Comparison of ENCODE assay signal across 8 mouse cellular contexts in the genomic region with DNA sequence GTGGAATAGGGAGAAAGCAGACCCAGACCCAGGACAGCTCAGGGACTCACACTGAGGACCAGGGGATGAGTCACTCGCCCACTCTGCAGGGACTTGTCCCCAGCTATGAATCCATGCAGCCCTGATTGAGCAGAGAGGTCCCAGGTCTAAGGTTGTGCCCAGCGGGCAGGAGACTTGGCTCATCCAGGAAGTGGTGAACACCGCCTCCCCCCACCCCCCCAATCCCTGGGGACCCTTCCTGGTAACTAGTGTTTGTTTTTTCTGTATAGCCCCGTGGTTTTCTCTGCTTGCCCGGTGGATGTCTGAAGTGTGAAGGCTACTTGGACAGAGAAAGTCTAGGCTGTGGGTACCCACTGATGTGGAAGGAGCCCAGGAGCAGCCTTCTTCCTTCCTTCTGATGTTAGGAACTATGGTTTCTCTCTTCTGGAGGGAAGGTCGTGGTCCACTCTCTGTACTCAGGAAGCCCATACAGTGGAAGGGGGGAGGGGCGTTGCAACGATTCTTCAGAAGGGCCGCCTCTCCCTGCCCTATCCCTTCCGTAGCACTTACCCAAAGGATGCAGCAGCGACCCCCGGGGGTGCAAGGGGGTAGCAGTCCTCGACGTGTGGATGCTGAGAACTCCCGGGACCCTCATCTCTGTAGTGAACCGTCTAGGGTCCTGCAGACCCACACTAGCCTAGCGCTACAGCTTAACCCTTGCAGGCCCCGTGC.
A peak's percentile ranks its signal among the peaks of the same experiment; 100 is the strongest.
DNase-seq lines count a peak whose midpoint lies in the region; ATAC-seq and TF ChIP-seq lines count a peak whose summit lies in the region.

No protein-coding gene starts in this region.

- H3K9me3 ChIP-seq in forebrain, embryonic 12.5 days = no peaks in the 10 kb centered on the region
- no peaks in the 10 kb centered on the region for H3K9me3 ChIP-seq in hindbrain, embryonic 12.5 days (replicated peaks)

- ATAC-seq in CD4-positive, CD25-positive, alpha-beta regulatory T cell, adult 4 months = peak; percentile 31
- ATAC-seq in Patski = peak; percentile 9
- ATAC-seq in forebrain, embryonic 12.5 days (ENCODE audit: low FRiP score) = peak; percentile 45
- peak; percentile 31; the same call in 1 of the 2 replicates for ATAC-seq in hindbrain, embryonic 12.5 days (ENCODE audit: low FRiP score)

- peaks cover 66% of the 10 kb centered on the region for H3K4me1 ChIP-seq in forebrain, embryonic 12.5 days
- H3K4me1 ChIP-seq in hindbrain, embryonic 12.5 days = peaks cover 72% of the 10 kb centered on the region
- H3K4me1 ChIP-seq in liver, adult 2 months (ENCODE audit: control insufficient read depth, insufficient read depth, low read length) = peaks cover 18% of the 10 kb centered on the region

- POLR2A ChIA-PET in Patski (lab: Charles Lee) = interaction anchor here (0.7 to 1.7 kb wide), 3 partner anchors 9 to 44 kb away, joined by 3 to 4 read pairs (median 3); no protein-coding TSS in a partner anchor

- CTCF ChIA-PET in Patski (lab: Charles Lee) = interaction anchor here (1.1 to 1.8 kb wide), 3 partner anchors 47 to 93 kb away, joined by 3 to 6 read pairs (median 3); no protein-coding TSS in a partner anchor

- TF ChIP-seq CTCF in Patski (IDR thresholded peaks at IDR 0.05) = no peak
- TF ChIP-seq CTCF in liver, adult 2 months (IDR thresholded peaks at IDR 0.05; ENCODE audit: low read depth, low read length) = no peak

- H3K27me3 ChIP-seq in Patski = no peaks in the 10 kb centered on the region
- H3K27me3 ChIP-seq in forebrain, embryonic 12.5 days = 0 out of 2 replicates have a peak, but pooled peaks cover 7% of the 10 kb centered on the region
- H3K27me3 ChIP-seq in hindbrain, embryonic 12.5 days = no peaks in the 10 kb centered on the region
- H3K27me3 ChIP-seq in liver, adult 2 months (ENCODE audit: control insufficient read depth, insufficient read depth, low read length) = no peaks in the 10 kb centered on the region

- H3K9ac ChIP-seq in forebrain, embryonic 12.5 days = peak overlapping the region; percentile 75
- H3K9ac ChIP-seq in hindbrain, embryonic 12.5 days = peak overlapping the region; percentile 75
- peak overlapping the region; percentile 86; the same call in 1 of the 2 replicates for H3K9ac ChIP-seq in liver, adult 2 months (ENCODE audit: low read depth, low read length)

- H3K27ac ChIP-seq in forebrain, embryonic 12.5 days = peak overlapping the region; percentile 80
- peak overlapping the region; percentile 77 for H3K27ac ChIP-seq in hindbrain, embryonic 12.5 days
- peak overlapping the region; percentile 59 for H3K27ac ChIP-seq in liver, adult 2 months (replicated peaks; ENCODE audit: insufficient read depth, low read depth, low read length)

- WGBS in forebrain, embryonic 12.5 days = 7% methylated on average over 18 of the region's 18 CpGs
- 5% methylated on average over 18 of the region's 18 CpGs for WGBS in hindbrain, embryonic 12.5 days
- 19% methylated on average over 18 of the region's 18 CpGs for WGBS in liver, adult 2 months

- no peaks in the 10 kb centered on the region for H3K36me3 ChIP-seq in forebrain, embryonic 12.5 days (replicated peaks)
- H3K36me3 ChIP-seq in hindbrain, embryonic 12.5 days = no peaks in the 10 kb centered on the region
- no peaks in the 10 kb centered on the region for H3K36me3 ChIP-seq in liver, adult 2 months (ENCODE audit: control insufficient read depth, insufficient read depth, low read length)

- in situ Hi-C loops in Patski (cut with MboI; ENCODE audit: low pct_unique_long_range_greater_than_20kb) = loop anchor here (5.0 to 10.0 kb wide), 2 partner anchors 47 to 89 kb away; no protein-coding TSS in a partner anchor

- H3K79me2 ChIP-seq in liver, adult 2 months (ENCODE audit: control insufficient read depth, insufficient read depth, low read length) = peaks cover 37% of the 10 kb centered on the region; the same call in 1 of the 2 replicates

- no peak for TF ChIP-seq POLR2A in liver, adult 2 months (IDR thresholded peaks at IDR 0.05; ENCODE audit: extremely low read depth, insufficient read depth, low read length)

- DNase-seq in Patski (ENCODE audit: low read depth, low spot score) = no peak
- DNase-seq in liver, adult 2 months (ENCODE audit: extremely low read depth, low read depth, low spot score) = no peak
- DNase-seq in neural tube, embryonic 10.5 days (ENCODE audit: extremely low spot score, low spot score) = peak; percentile 74
- DNase-seq in frontal cortex, postnatal 25 days (ENCODE audit: low spot score in 2 of 2) = no peak
- no peak for DNase-seq in cerebellum, postnatal 4 days (ENCODE audit: low spot score in 2 of 2)

- H3K4me2 ChIP-seq in forebrain, embryonic 12.5 days = peak overlapping the region; percentile 81
- peak overlapping the region; percentile 83 for H3K4me2 ChIP-seq in hindbrain, embryonic 12.5 days (replicated peaks)

- H3K4me3 ChIP-seq in forebrain, embryonic 12.5 days (replicated peaks) = peak overlapping the region; percentile 67
- H3K4me3 ChIP-seq in hindbrain, embryonic 12.5 days = peak overlapping the region; percentile 61
- H3K4me3 ChIP-seq in liver, adult 2 months (ENCODE audit: insufficient read depth, low read depth, low read length) = peak overlapping the region; percentile 72
